Mouse (Mus musculus) adrenal gland, postnatal 10 days (tissue): ENCODE data around the gene Lias. TPM values are rescaled to one million over a fixed set of nuclear protein-coding genes. Genes with fewer than 3 reads are reported as not detected.

Experiments
- DNase-seq: peaks from one replicate; pipeline ENCODE4 v3.0.0; 2021; ENCODE audit warnings: mixed read lengths
- long read RNA-seq, 2 experiments: library from polyadenylated mRNA; stranded (forward); transcript quantifications; one replicate each; pipeline ENCODE4 v2.0.0; 2021
- total RNA-seq, 2 experiments: library from RNA; stranded (reverse); gene quantifications; 2 replicates each; pipeline ENCODE4 v1.2.3; 2021

Lias gene
- total RNA-seq: 10 to 100 TPM; 69.8 to 74.1 TPM
- long read RNA-seq, experiment 1, transcript Lias-202 (11 exons, 1,668 nt): major isoform, 95 of 115 reads
- long read RNA-seq, experiment 1, partial matches to known transcripts: 14 of 115 reads
- long read RNA-seq, experiment 1, other reads (novel, unspliced or antisense): 2 of 115 reads
- long read RNA-seq, experiment 2, transcript Lias-202 (11 exons, 1,668 nt): major isoform, 56 of 66 reads
- long read RNA-seq, experiment 2, partial matches to known transcripts: 8 of 66 reads
- long read RNA-seq, experiment 2, other reads (novel, unspliced or antisense): 1 of 66 reads

DNA sequence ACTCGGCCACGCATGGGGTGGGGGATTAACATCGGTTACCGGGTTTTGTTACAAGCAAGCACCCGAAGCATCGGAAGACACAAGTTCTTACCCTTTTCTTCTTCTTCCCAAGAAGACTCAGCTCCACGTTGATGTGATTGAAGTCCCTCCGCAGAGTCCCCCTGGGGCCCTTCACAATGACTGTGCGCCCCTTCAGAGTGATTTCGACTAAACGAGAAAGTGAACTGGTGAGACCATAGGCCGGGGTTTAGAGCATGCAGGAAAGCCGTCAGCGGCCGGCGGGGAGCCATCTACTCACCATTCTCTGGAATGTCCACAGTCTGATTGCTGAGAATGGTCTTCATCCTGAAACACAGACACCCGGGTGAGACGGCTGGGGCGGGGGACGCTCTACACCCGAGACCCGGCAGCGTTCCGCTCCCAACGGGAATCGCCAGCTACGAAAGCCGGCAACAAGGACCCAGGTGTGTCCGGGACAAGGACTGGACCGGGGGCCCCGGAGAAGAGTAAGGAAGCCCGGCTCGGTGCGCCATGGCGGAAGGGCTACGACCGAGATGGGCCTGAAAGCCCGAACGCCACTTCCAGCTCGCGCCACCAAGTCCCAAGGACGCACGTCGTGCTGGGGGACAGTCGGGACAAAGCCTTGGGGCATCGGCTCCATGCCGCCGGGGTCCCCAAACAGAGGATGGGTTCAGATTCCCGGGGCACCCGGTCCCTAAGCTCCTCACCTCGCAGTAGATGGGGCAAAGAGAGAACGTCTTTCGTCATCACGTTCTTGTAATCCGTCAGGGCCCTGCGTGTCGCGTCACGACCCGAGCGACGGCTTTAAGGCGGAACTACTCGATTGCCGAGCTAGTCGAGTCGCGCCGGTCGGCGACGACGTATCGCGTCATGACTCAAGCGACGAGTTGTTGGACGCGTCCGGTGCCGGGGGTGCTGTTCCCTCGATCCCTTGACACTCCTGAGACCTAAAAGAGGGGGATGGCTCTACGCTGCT, at the start of gene Lias, which contains the start of gene Rpl9:
Gene Lias, plus strand, starts transcription at position 850 of the 997 bp plus-strand sequence.
Gene Rpl9, minus strand, starts transcription at position 797 of the 997 bp plus-strand sequence.
- DNase-seq: peak; percentile 99

DNA sequence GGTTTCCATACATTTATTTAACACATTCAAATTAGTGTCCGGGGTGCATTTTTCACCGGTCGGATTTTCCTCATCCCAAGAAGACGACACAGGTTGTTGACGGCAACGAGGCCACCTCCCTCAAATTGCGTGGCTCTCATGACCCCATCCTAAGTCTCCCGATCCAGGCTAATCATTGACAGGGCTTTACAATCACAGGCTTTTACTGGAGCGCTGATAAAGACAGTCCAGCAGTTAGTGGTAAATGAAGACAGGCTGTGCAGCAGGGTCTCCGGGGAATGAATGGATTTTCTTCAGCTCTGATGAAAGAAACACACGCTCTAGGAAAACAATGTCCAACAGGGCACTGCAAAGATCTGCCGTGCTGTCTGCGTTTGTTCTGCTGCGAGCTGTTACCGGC, 43.1 kb upstream of the Lias start, which contains the start of gene Klb:
Gene Klb, plus strand, starts transcription at position 147 of the 400 bp plus-strand sequence.
- no peak for DNase-seq

DNA sequence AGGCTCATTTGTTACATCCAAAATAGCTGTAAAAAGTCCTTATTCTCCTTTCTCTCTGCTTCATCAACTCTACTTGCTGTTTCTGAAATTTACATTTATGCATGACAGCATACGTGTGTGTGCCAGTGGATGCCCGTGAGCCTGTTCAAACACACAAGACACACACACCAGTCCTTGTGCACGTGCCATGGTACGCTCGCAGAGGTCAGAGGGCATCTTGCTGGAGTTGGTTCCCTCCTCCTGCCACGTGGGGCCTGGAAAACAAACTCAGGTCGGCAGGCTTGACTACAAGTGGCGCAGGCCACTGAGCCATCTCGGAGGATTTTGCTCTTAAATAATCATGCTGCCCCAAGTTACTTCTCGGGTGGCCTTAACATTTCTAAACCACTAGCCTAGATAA, 40.8 kb upstream of the Lias start:
- peak; percentile 67 for DNase-seq

DNA sequence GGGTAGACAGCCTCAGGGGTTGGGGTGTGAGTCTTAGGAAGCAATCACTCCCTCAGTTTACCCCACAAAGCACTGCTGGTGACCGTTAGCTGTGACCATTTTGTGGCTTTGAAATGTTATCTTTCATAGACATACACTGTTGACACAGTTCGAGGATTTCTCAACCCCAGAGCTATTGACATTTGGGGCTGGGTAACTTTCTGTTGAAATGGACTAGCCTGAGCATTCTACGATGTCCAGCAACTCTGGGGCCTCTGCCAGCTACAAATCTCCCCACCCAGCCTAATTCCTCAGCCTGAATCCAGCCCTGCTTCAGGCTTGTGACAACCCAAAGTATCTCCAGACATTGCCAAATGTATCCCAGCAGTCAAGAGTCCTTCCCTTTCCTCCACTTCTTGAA, 37.2 kb upstream of the Lias start:
- peak; percentile 58 for DNase-seq

DNA sequence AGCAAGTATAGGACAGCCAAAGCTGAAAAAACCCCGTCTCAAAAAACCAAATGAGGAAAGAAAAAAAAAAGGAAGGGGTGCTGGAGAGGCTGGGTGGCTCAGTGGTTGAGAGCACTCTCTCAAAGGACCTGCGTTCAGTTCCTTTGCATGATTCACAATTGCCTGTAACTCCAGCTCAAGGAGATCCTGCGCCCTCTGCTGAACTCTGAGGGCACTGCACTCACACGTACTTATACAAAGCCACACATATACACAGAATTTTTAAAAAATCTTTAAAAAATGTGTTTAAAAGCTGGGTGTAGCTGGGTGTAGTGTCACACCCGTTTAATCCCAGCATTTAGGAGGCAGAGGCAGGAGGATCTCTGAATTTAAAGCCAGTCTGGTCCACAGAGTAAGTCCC, 36.3 kb upstream of the Lias start:
- DNase-seq: no peak

DNA sequence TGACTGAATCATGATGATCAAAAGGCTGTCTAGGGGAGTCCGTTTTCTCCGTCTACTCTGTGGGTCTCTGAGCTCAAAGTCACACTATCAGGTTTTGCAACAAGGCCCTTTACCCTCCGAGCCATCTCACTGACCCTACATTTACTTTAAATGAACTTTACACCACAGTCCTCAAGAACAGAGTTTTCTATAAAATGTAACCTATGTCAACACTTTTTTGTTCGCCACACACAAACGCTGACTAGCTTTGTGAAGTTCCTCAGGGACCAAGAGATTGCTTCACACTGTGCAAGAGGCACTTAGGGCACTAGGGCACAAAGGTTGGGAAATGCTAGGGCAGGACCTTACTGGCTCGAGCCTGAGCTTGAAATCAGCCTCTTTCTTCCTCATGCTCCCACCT, 34.4 kb upstream of the Lias start:
- DNase-seq: peak; percentile 69

DNA sequence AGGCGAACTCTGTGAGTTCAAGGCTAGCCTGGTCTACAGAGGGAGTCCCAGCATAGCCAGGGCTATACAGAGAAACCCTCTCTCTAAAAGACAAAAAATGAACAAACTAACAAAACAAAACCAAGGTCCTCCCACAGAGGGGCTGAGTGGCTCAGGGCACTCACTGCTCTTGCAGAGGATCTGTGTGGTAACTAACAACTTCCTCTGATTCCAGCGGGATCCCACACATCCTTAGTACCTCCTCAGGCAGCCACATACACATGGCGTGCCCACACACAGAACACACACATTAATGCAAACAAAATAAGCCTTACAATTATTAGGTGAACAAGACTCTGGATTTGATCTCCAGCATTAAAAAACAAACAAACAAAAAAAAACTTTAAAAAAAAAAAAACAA, 33.5 kb upstream of the Lias start:
- no peak for DNase-seq

DNA sequence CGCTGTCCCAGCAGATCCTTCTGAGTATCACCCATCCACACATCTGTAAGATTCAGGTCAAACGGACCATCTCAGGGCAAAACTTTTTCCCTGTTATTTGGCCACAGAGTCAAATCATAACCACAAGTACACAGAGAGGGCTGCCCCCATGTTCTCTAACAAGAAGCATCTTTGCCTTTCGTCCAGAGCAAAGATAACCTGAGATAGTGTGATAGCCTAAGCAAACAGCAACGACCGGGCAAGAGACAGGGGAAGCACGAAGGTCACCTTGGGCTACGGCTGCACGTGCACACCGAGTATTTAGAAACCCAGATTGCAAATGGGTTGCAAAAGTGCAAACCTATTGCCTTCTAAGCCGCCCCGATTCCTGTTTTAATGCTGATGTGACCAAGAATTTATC, 23.5 kb upstream of the Lias start:
- DNase-seq: no peak

DNA sequence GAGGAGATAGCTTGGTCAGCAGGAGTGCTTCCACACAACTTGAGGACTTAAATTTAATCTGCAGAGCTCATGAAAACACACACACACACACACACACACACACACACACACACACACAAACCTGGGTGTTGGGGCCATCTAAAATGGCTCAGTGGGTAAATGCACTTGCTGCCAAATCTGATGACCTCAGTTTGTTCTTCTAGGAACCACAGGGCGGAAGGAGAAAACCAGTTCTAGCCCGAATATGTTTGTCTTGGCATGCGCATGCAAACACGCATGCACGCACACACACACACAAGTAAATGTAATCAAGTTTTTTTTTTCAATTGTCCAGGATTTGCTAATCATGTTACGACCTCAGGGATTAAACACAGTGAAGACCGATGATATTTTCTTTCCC, 19.7 kb upstream of the Lias start:
- DNase-seq: no peak

DNA sequence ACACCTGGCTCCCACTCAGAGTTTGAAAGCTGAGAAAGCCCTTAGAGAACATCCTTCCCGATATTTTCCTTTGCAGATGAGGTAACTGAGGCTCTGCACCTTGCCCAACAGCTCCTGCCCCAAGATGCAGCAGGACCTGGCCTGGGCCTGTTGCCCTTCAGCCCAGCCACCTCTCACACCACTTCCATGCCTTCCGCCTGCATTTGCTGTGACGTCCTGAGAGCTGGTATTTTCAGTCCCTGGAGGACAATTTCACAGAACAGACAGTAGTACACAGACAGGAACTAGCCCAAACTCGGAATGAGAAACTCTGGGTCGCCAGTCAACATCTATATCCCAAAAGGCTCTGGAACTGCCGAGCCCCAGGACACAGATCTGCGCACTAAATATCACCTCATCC, 16.6 kb upstream of the Lias start:
- DNase-seq: peak; percentile 26

DNA sequence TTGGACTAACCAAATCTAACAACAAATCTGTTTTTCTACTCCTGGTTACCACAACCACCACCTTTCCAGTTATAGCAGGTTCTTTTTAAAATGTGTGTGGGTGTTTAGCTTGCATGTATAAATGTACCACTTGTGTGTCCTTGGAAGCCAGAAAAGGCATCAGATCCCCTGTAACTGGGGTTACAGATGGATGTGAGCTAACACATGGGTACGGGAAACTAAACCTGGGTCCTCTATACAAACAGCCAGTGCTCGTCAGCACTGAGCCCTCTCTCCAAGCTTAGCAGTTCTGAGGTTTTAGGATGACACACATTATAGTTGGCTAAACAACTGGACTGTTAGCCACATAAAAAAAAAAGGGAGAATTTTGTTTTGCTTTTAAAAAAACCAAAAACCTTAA, 5.6 kb upstream of the Lias start:
- DNase-seq: no peak

DNA sequence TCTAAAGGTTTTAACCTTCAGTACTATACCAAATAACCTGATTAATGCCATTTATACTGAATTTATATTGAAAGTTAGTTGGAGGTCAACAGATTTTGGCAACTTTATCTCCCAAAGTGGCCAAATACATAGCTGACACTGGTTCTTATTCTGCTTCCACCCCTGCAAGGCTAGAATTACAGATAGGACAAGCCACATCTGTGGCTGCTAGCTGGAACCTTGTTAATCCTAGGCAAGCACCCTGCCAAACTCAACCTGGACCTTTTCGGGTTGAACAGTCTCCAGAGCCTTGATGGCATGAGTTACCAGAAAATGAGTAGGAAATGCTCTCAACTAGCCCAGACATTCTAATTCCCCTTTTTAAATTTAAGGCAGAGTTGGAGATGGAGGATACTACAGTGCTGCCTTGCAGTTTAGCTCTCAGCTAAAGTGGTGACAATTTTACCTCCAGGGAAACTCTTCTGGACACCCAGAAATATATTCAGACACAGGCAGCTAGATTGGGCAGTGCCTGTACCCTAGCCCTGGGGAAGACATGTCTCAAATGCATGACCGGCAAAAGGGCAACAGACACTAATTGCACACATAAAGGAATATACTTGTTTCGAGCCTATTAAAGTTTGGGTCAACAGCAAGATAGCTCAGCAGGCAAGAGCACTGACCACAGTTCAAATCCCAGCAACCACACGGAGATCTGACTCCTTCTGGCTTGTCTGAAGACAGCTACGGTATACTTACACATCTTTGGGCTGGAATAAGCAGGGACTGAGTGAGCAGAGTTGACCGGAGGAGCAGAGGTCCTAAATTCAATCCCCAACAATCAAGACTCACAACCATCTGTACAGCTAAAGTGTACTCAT, 4.1 kb upstream of the Lias start:
- DNase-seq: no peak

DNA sequence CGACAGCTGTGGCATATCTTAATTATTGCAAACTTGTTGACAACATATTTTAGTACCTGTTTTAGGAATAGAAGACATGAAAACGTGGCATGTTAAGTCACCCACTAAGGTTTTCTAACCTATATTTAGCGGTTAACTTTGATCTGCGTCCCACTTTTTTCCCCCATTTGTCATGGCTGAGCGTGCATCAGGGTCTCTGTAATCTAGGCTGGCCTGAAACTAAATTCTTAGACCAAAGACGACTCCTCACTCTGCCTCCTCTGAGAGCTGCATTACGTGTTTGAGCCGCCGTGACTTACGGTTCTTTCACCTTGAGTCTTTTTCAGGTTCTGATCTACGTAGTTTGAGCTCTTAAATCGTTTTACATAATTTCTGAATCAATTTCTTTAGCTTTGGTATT, 456 bp downstream of the Lias start:
- no peak for DNase-seq

DNA sequence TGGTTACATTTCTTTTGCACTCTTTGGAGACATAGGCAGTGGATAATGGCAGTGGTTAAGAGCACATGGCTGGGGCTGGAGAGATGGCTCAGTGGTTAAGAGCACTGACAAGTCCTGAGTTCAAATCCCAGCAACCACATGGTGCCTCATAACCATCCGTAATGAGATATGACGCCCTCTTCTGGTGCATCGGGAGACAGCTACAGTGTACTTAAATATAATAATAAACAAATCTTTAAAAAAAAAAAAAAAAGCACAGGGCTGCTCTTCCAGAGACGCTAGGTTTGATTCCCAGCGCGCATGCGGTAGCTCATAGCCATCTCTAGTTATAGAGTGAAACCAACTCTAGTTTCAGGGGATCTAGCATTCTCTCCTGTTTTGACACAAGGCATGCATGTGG, 3.1 kb downstream of the Lias start:
- DNase-seq: no peak

DNA sequence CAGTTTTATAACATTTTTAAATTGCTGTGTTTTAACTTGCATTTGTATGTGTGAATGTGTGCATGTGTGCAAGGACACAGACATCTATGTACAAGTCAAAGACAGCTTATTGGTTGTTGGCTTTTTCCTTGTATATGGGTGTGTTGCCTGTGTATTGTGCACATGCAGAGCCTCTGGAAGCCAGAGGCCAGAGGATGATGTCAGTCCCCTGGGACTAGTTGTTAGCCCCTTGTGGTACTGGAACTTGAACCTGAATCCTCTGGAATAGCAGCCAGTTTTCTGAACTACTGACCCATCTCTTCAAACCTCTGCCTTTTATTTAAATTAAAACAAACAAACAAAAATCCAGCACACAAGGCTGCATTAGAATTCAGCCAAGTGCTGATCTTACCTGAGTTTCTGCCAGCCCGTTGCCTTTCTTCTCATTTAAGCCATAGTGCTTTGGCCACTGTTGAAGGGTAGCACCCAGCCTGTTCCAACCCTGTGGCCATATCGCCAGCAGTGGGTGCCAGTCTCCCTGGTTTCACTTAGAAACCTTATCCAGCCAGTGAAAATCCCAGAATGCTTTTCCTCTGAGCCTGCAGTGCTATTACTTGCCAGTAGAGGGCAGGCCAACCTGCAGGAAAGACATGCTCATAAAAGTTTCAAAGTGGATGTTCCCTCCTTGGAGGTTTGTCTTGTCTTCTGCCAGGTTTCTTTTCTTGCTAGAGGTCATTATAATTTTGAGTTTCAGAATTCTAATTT, 10.1 kb downstream of the Lias start:
- peak; percentile 88 for DNase-seq

DNA sequence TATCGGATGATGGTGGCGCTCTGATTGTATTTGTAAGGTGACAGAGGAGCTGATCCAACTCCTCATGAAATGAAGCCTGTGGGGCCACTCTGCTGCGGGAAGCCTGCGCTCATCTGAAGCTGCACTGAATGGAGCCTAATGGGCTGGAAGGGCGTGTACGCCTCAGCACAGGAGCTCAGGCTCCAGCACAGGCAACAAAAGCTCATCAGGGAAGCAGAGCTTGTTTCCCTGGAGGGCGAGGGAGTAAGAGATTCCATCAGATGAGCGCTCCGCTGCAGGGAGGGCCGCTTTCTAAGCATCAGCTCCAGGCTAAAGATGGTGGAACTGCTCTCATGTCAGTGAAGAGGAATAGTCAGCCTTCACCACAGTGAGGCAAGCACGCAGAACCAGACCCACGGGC, 16.7 kb downstream of the Lias start:
- no peak for DNase-seq

DNA sequence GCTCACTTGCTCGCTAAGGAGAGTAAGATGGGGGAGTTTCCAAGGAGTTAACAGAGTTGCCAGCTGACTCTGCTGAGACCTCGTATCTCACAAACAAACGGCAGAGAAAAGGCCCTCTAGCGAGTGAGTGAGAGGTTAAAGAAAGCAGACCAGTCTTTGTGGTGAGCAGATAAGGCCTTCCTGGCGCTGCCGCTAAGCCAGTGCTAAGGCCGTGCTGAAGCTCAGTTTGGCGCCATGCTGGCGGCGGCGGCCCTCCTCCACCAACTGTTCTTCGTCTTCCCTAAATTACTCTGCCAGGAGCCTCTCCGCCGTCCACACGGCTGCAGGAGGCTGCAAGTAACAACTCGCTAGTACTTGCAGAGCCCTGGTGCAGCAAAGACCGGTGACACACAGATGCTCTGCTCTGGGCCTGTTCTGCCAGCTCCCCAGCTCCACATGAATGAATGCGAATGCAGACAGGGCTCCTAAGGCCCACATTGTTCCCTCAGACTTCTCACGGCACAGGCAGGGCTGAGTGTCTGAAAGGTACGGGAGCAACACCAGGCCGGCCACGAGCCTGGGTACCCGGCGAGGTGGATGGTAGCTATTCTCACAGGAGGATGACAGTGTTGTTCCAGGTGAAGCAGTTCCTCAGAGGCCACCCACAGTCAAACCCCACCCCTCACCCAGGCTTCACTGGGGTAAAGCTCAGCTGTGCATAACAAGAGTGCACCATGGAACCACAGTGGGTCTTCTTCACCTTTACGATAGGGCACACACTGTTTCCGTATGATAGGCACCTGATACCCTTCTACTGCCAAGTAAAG, 24.6 kb downstream of the Lias start:
- peak; percentile 31 for DNase-seq

DNA sequence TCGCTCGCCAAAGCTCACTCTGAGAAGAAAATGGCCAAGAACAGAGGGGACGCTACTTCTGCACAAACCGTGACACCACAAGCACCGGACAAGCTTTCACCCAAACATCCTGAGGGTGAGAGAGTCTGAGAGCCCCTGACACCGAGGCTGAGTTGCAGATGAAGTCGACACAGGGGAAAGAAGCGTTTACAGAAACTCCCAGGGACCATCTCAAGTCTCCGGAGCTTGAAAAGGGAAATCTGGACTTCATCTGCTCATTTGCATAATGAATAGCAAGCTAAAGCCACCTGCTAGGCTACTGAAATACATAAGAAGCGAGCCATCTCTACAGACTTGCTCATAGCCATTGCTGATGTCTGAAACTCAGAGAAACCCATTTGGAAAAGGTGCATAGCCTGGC, 27.8 kb downstream of the Lias start:
- no peak for DNase-seq

DNA sequence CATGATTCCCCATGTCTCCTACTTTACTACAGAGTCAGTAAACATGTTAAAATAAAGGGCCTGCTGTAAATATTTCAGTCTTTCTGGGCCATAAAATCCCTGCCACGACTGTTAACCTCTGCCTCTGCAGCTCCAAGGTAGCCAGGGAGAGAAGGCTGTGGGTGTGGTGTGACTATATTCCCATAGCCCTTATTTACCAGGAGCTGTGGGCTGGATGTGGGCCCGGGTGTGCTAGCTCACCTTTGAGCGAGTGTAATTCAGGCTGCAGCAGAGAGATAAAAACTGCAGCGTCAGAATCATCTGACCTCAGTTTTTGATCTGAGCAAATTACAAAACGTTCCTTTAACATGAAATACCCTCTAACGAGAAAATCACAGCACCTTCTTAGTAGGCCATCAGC, 29.5 kb downstream of the Lias start:
- DNase-seq: no peak

DNA sequence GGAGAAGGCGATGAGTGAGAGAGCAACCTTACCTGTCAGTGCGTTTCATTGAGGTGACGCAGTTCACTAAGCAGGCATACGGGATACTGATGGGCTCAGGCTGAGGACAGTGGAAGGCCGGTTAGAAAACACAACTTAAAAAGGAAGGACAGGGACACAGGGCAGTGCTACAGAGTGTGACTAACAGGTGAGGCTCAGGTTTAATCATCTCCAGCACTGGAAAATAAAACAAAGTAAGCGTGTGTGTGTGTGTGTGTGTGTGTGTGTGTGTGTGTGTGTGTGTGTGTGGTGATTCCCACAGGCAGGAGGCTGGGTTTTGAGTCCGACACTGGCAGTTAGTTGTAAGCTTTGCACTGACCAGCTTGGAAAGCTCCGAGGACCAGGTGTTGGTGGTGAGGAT, 31.5 kb downstream of the Lias start:
- DNase-seq: no peak

DNA sequence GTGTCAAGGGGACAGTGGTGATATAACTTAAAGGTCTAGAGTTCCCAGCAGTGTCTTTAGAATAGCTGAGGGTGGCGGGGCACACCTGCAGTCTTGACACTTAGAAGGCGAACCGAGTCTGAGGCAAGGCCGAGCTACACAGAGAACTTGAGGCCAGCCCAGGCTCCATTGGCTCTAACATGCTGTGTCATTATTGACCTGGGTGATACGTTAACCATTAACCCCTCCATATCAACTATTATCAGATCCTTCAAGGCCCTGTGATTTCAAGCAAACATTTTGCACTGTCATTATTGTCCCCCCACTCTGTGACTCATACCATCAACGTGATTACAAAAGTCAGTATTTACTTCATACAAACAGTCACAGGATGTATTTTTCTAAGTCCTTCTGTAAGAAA, 32.9 kb downstream of the Lias start:
- no peak for DNase-seq
